Mouse (Mus musculus) cerebellum, adult 2 months (tissue): ENCODE measurements around the gene Epm2aip1.

Experiments
- CTCF ChIP-seq: fragments of 200-500 bp; IDR thresholded peaks from 2 replicates; pipeline ENCODE4 v1.5.1; 2011; ENCODE audit warnings: low read depth, mild to moderate bottlenecking, control low read depth, low read length, moderate library complexity, borderline replicate concordance; ENCODE audit not compliant: insufficient read depth
- POLR2A ChIP-seq: fragments of 200-500 bp; IDR thresholded peaks from 2 replicates; pipeline ENCODE4 v1.6.1; 2011; ENCODE audit warnings: low read length, control low read depth, borderline replicate concordance; ENCODE audit not compliant: insufficient read depth

- no peak for TF ChIP-seq CTCF
- TF ChIP-seq POLR2A: no peak
Observed at GRCm38 (mm10) chr9:111304036-111304435, 32.3 kb downstream of the Epm2aip1 start.
